Mouse (Mus musculus) embryonic fibroblast, embryonic 13.5 days (primary cell): Measurements from ENCODE around the gene Adh6b.

Source experiments
- CTCF ChIP-seq: IDR thresholded peaks from 2 replicates; pipeline ENCODE4 v1.5.1; 2011; ENCODE audit warnings: mild to moderate bottlenecking, control low read depth, low read length, moderate library complexity, borderline replicate concordance; ENCODE audit not compliant: insufficient read depth
- POLR2A ChIP-seq: IDR thresholded peaks from 2 replicates; pipeline ENCODE4 v1.6.1; 2011; ENCODE audit warnings: low read depth, mild to moderate bottlenecking, control low read depth, low read length, moderate library complexity

DNA sequence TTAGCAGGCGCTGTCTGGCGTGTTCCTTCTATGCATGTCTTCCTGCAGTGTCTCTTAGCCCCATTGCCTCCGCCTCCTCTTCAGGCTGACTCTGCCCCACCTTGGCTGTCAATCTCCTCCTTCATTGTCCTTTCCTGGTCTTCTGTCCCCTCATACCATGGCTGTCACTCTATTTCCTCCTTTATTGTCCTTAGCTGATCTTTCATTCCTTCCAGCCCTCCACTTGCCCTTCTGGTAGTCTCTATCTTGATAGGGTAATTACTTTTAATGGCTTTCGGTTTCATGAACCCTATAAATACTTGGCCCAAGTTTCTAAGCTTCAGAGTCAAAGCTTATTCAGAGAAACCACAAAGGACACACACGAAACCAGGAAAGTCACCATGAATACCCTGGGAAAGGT is 28.6 kb upstream of the Adh6b start, which contains the start of gene Adh6a:
- TF ChIP-seq CTCF (no peak), POLR2A (no peak)
